Mouse (Mus musculus): ENCODE data around the gene Mog. TPM values are rescaled to one million over a fixed set of nuclear protein-coding genes. Genes with fewer than 3 reads are reported as not detected.
"Not testable (repeated sequence)": the region's sequence is repeated elsewhere in the genome, so short reads cannot be mapped to it uniquely, and the experiment has no call there.

Mog gene
- total RNA-seq, 2 experiments from 2014 or later = not detected

DNA sequence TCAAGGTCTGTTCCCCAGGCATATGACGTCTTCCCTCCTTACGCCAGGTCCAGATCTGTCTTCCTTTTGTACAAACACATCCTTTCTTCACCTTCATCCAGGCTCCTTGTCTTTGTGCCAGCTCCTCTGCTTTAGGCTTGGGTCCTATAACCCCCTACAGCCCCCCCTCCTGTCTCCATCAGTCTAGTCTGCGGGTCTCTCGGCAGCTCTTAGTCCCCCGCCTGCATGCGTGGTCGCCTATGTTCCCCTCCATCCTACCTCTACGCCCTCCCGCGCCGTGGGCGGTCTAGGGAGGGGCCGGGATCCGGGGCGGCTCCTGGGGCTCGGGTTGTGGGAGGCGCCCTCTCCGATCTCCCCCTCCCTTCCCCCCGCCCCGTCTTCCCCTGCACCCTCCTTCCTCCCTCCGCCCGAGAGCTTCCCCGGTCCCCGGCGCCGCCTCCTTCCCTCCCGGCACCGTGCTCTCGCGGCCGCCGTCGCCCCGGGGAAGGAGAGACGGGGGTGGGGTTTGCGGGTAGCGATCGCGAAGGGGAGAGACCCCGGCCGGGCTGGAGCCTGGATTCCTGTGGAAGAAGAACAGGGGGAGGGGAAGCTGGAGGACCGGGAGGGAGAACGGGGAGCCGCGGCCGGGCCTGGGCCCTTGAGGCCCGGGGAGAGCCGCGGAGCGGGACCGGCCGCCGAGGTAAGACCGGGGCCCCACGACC, 22.6 kb upstream of the Mog start, which contains the start of gene Gabbr1:
Gene Gabbr1, plus strand, starts transcription at position 356 of the 701 bp plus-strand sequence.
- peak; percentile 73 for DNase-seq

DNA sequence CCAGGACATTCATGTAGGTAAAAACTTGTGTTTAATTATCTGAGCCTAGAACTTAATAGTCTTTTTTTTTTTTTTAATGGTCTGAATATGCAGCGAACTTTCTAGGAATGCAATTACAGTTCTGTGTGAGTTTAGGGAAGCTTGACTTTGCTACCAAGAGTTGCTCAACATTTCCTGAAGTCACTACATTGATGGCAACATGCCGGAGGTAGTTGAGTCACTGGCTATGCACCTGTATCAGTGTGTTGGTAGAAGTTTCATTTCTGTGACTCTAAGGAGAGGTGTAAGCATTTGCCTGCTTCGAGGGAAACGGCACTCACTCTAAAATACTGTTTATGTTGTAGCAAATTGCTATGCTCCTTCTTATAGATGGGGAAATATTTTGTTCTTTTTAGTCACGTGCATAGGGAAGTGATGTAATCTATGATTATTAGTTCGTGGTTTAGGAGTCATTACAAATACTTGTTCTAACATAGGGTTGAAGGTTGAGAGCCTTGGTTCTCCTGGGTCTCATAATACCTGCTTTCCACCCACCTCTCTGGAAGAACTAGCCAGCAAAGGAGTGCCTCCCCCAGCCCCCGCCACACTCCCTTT, 21.6 kb upstream of the Mog start:
- DNase-seq = no peak

DNA sequence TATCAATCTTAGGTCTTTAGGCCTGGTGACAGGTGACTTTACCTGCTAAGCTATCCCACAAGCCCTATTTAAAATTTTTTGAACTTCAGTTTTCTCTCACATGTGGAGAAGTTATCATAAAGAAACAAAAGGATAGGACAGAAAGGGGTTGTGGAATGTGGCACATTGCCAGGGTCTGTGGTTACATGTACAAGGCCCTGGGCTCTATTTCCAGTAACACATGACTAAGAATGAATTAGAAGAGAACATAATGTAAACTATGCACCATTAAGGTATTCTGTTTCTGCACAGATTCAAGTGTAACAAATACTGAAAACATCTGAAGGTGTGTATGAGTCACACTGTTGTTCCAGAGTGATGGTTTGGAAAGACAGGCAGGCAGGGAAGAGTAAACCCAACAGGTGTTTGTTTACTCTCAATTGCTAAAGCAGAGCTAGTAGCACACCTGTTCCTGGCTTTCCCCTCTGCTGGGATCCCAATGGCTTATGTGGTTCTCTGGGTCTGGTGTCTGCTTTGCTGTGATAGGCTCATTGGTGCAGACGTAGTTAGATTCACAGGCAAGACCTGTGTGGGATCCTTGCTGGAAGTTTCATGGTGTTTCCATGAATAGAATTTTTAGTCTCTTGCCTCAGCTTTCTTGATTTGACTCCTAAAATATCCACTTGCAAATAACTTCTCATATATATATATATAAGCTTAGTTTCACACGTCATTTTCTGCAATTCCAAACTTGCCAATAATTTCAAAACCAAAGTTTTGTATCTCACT, 16.1 kb upstream of the Mog start:
- no peak for DNase-seq

DNA sequence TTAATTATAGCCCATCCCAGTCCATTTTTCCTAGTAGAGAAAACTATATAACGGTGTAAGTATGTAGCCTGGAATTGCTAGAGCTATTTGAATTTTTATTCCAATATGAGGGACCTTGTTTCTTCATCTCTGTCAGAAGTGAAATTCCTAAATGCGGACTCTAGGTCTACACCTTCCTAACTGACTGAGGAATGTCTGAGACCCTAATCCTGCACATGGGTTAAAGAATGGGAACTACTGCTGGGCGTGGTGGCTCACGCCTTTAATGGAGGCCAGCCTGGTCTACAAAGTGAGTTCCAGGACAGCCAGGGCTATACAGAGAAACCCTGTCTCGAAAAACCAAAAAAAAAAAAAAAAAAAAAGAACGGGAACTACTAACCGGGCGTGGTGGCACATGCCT, 6.0 kb upstream of the Mog start:
- DNase-seq = no peak

DNA sequence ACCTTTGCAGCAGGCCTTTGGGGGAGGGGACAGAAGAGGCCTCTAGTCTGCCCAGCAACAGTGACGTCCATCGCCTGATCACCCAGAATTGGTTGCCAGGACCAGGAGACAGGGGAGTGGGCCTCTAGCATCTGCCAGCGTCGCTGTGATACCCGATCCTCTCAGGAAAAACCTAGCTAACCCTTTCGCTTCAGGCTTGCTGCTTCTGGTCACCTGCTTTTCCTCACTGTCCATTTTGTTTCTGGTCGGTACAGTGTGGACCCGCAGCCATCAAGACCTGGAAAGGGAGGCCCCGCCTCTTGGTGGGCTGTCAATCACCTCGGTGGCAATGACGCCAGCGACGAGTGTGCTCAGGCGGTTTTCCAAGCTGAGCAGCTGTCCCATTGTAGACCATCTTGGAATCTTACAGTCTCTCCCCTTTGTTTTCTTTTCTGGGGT, 5.5 kb upstream of the Mog start:
- peak; percentile 86 for DNase-seq

DNA sequence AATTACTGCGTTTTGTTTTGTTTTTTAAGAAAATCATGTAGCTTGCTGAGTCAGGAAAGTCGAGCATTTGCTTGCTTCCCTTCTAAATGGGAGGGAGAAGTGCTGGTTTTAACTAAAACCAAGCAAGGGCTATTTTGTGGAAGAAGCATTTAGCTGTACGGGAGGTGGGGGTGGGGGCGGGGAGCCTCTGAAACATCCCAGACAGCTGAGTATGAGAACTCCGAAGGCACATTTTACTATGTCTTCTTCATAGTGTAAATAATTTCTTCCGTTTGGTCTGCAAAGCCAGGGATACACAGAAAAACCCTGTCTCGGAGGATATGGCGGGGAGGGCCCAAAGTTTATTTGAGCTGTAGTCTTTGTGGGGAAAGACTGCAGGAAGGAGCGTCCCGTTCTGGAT, 5.0 kb upstream of the Mog start:
- DNase-seq = no peak

DNA sequence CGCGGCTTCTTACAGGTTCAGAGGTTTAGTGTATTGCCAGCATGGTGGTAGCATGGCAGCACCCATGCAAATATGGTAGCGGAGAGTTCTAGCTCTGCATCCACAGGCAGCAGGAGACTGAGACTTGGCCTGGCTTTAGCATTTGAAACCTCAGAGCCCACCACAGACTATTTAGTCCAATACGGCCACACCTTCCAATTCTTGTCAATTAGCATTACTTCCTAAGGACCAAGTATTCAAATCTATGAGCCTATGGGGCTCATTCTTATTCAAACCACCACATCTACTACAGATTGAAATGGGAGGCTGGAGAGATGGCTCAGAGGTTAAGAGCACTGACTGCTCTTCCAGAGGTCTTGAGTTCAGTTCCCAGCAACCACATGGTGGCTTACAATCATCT, 4.3 kb upstream of the Mog start:
- no peak for DNase-seq

DNA sequence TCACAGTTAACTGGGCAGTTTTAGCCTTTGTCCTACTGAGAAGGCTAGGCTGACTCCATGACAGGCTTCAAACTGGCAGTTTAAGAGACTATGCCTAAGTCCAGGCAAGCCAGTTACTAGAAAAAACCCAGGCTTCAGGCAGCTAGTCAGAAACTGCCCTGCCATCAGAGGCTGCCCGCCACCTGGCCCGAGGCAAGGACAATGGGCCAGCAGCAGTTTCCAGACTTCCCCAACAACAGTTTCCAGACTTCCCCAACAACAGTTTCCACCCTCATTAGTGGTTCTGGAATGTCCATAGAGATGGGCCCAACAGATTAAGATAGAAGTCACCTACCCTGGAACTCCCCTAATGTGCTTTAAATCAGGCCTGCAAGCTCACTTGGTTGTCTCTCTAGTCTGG, 3.2 kb upstream of the Mog start:
- DNase-seq = no peak

DNA sequence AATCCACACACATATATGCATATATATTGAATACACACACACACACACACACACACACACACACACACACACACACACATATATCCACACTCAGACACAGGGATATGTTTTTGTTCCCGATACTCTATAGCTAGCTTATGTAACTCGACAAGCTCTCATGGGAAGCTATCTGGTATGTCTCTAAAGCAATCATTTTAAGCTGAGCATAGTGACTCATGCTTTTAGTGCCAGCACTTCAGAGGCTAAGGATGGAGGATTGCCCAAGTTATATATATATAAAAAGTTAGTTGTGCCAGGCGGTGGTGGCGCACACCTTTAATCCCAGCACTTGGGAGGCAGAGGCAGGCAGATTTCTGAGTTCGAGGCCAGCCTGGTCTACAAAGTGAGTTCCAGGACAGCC, 4.0 kb downstream of the Mog start:
- not testable (repeated sequence) for DNase-seq

DNA sequence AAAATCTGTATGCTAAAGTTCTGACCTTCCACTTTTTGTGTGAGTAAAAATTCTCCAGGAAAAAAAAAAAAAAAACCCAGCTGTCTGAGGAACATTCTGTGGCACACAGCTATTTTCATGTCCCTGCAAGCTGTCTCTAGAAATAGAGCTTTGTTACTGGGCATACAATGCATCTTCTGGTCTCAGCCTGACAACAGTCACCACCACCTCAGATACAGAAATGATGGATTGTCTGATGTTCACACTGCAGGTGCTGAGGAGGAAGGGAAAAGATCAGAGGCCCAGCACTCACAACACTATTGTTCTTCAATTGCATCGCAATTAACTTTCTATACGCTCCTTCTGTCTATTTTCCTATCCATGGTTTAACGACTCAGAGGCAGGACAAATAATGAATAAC, 4.9 kb downstream of the Mog start:
- DNase-seq = no peak

DNA sequence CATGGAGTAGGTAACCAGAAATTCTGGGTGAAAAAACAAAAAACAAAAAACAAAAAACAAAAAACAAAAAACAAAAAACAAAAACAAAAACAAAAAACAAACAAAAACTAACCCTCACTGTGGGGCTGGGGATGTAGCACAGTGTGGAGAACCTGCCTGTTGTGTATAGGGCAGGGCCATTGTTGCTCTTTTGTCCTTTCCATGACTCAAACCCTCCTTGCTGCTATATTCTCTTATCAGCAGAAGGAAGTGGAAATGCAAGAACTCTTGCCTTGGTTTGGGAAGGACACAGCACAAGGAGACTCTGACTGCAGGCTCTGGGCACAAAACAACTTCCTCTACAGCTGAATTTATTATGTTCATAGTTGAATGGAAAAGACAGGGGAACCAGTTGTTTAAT, 6.9 kb downstream of the Mog start:
- no peak for DNase-seq

DNA sequence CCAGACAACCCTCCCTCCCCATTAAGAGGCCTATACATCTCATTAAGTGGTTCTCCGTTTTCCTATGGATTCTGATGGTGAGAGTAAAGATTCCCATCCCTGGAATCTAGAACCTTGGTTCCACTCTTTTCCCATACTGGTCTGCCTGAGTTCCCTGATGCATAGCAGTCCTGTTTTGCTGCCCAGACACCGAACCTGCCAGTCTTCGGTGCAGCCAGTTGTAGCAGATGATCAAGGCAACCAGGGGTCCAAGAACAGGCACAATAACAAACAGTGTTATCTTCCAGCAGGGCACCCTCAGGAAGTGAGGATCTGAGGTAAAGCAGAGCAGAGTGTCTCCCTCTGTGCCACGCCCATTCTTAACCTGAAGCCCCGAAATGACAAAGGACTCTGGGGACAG, 11.1 kb downstream of the Mog start:
- DNase-seq = no peak

DNA sequence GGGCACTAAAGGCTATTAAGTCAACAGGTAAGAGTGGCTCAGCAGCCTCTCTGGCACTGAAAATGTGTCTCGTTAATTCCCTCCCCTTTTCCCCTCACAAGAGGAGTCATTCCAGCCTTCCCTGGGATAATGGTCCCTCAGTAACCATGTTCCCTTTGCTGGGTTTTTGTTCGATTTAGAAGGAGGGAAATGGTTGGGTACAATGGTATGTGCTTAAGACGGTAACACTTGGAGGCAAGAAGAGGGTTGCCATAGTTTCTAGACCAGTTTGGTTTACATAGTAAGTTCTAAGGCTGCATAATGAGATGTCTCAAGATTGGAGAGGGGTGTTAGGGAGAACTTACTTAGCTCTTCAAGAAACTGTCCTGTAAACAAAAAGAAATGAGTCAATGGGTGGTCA, 11.5 kb downstream of the Mog start:
- no peak for DNase-seq

DNA sequence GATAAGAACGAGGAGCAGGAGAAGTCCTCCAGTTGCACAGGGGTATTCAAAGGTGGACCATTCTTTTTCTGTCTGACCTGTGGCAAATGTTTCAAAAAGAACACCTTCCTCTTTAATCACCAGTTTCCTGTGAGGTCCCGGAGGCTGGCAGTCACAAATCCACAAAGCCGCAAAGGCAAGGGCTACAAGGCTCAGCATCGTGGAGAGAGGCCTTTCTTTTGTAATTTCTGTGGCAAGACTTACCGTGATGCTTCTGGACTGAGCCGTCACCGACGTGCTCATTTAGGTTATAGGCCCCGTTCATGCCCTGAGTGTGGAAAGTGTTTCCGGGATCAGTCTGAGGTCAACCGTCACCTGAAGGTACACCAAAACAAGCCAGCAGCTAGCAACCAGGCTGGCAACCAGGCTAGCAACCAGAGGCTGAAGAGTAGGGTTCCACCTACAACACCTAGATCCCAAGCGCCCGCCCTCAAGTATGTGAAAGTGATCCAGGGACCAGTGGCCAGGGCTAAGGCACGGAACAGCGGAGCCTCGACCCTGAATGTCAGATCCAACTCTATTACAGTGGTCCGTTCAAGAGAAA, 13.6 kb downstream of the Mog start:
- no peak for DNase-seq

DNA sequence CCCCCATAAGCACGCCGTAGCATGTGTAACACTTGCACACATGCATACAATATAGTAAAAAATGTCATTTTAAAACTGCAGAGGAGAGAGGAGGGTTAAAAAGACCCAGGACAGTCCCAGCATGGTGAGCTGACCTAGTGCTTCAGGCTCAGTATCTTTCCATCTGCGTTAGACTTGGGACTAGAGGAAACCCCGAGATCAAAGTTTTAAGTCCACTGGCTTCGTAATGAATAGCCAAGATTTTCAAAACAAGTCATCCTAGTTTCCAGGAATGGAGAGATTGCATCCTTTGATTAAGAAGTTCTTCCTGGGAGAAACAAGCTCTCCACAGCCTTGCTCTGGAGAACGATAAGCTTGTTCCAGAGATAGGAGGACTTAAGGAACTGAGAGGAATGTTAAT, 15.0 kb downstream of the Mog start:
- no peak for DNase-seq

DNA sequence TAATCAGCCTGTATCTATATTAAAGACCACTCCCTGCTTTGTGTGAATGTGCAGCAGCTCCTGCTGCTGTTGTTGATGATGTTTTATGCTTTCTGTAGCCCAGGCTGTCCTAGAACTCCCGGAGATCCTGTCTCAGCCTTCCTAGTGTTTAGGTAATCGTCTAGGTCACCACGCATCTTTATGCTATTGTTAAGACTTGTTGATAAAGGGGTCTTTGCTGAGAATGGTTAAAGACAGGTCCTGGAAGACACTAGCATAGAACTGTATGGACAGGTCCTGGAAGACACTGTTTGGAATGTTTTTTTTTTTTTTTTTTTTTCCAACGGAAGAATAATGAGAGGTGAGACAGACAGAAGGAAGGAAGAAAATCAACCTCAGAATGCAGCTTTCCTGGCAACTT, 19.8 kb downstream of the Mog start:
- no peak for DNase-seq

DNA sequence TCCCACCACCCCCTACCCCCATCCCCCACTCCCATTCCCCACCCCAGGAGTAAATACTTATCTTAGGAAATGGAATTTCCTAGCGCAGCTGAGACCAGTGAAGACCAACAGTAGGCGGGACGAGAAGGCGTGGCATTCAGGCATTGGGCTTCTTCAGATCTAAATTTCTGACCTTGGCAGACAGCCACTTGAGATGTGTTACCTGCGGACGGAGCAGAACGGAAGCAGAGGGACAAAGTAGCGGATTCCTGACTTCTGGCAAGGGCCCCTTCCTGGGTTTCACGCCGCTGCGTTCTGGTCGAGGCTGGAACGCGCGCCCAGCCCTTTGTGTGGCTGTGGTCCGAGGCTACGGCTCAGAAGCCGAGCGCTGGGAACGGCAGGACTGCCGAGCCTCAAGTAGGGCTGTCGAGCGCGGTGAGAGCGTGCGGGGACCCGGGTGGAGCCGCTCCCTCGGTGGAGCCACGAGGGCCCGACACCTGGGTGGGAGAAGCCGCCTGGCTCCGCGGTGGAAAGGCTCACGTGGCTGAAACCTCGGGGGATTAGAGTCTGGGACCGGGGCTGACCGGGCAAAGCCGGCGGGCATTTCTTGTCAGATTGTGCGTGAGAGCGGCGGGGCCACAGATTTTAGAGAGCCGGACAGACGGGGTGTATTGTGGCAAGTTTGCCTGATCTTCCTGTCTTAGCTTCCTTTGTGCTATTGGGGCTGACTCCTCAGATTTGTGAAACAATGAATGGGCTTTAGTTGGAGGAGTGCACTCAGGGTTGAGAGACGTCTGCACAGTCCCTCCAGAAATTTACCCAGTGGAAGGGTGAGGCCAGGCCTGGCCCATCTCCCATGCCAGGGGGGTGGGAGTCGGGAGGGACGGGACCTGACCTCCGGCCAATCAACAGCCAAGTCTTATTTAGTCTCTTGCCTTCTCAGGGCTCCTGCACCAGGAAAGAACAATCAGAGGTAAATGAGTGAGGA, 20.6 kb downstream of the Mog start:
- peak; percentile 32 for DNase-seq

DNA sequence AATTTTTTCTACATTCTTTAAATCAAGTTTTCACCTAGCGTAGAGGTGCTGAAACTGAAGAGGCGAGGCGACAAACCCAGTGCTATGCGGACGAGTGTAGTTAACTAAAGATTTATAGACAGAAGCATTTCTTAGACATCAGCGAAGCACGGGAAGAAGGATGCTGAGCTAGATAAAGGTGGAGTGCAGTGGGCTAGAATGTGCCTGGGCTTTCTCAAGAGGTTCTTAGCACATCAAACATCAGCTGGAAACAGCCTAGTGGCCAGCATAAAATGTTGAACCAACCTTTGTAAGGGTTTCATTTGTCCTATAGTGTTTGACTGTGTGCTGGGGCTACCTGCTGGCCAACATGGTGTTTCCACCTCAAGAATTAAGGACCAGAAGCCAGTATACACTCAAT, 22.3 kb downstream of the Mog start, which contains the start of gene Zfp57:
Gene Zfp57, plus strand, starts transcription at position 301 of the 400 bp plus-strand sequence.
- DNase-seq = no peak

DNA sequence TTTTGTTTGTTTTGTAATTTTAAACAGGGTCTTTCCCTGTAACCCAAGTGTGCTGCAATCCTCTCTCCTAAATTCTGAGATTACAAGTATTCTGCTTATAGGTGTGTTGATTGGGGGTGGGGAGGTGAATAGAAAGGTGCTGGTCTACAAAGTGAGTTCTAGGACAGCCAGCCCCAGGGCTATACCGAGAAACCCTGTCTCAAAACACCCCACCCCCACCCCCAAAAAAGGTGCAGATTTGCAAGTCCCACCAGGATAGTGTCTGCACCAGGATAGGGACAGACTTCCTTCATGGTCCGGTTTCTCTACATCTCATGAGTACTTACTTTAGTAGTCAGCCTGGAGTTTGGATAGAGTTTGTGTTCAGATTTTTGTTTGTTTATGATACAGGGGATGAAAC, 24.7 kb downstream of the Mog start:
- DNase-seq = no peak

DNA sequence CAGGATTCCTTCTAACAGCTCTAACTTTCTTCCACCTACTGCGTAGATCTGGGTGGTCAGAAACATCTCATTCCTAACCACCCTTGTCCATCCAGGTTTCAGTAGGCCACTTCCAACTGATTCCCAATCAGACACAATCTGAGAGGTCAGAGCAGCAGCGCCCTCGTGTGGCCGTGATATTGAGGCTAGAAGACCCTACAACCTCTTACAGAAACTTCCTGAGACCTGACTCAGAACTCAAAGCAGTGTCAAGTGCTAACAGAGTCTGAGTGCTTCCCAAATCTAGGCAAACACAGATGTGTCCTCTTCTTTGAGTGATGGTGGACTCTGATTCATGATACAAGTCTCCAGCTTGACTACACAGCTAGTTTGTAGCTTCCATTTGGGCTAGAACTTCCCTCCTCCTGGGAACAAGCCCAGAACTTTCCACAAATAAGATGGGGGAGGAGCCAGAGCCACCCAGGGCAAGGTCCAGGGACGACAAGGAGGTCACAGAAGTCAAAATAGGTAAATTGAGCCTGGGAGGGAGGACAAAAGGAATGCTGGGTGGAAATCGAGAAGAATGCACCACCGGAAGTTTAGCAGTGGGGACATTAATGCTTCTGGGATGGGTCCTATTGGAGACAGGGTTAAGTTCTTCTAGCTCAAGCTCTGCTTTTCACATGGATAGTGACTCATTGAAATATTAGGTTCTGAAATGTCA, 26.0 kb downstream of the Mog start:
- DNase-seq = peak; percentile 84

DNA sequence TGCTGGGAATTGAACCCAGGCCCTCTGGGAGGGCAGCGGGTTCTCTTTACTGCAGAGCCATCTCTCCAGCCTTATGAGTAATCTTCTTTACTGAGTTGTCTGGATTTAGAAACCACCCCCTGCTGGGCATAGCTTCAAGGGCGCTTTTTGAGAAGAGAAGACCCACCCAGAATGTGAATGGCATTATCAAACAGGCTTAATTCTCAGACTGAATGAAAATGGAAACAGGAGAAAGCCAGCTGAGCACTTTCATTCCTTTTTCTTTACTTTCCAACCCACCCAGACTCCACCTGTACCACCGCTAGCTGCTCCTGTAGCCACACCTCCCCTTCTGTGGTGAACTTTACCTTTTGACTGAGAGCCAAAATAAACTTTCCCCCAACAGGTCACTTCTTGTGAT, 27.8 kb downstream of the Mog start:
- DNase-seq = no peak
